Mouse (Mus musculus): ENCODE results near the gene Pik3cg.

- TF ChIP-seq CTCF (IDR thresholded peaks at IDR 0.05; ENCODE audit: extremely low read depth, insufficient read length, insufficient replicate concordance, low read depth, low read length) (no peak), POLR2A (IDR thresholded peaks at IDR 0.05; ENCODE audit: low read depth, low read length) (no peak)
These were observed 10.4 kb downstream of the Pik3cg start for GRCm38 (mm10) chr12:32198025-32198424.
